Mouse (Mus musculus) urinary bladder, adult 18-20 months (tissue): ENCODE measurements at regions not wholly inside any gene's neighbourhood (a gene's known extent, or its start where the extent isn't known, plus 50 kb on each side); places are given as distances from the start of the nearest gene placed in this dataset.
A peak's percentile ranks its signal among the peaks of the same experiment; 100 is the strongest.

Experiments
- DNase-seq, 2 experiments: peaks; one replicate each; pipeline ENCODE4 v3.0.0; 2022; ENCODE audit warnings: low spot score in 2 of 2, mixed read lengths in 2 of 2

DNA sequence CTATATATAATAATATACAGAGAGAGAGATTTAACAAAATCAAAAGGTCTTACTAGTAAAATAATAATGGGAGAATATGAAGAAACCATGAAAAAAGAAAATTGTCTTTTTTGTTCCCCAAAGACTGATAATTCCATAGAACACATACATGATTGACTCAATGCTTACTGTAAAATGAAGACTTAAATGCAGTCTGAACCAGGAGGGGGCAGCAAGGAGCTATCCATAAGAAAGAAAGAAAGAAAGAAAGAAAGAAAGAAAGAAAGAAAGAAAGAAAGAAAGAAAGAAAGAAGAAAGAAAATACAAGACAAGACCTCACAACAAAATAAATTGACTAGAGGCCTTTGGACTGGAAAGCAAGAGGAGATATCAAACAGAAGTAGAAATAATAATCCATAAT is 868.8 kb upstream of the Acvr2a start:
- no peak for DNase-seq

DNA sequence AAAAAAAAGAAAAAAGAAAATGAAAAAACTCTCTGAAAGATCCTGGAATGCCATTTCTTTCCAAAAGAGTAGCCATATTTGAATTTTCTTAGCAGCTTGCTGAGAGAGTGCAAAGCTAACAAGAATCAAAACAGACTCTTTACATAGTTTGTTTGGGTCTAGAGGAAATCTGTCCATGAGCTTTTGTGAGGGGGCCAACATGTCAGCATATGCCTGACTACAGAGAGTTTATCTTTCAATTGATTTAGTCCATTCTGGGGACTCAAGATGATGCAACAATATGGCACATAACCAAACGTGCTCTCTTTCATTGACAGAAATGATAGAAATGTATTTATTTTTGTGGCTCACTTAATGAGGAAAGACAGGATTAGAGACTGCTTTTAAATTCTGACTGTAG is 822.8 kb upstream of the Acvr2a start:
- DNase-seq = no peak

DNA sequence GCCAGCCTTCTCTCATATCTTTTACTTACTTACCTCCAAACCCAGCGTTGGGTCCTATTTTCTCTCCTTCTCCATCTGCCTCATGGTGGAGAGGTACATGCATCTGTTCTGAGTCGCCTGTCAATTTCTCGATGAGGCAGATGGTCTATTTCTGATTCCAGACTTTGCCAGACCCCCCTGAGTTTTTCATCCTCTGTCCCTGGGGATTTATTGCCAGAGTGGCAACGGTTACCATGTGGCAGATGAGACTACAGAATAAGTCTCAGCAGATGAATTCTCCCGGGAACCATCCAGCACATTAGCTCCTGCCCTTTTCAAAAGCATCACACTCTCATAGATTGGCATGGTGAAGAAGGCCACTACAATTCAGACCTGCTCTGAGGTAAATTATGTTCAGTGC is 819.7 kb upstream of the Acvr2a start:
- DNase-seq = no peak

DNA sequence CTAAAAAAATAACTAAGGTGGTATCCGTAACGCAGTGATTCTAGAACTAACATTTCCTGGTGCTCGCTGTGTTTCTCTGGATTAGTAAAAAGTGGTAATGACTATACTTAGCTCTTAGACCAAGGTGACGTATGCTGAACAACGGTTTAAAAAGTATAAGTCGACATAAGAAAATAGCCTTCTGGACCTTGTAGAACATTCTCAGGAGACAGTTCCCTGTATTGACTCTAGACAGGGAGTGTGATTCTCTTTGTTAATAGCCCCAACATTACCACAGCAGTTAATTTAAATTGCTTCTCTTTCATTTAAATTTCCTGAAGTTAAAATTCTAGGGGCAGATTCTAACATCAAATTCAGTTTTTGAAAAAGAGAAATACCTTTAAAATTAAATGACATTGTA is 812.7 kb upstream of the Acvr2a start:
- no peak for DNase-seq

DNA sequence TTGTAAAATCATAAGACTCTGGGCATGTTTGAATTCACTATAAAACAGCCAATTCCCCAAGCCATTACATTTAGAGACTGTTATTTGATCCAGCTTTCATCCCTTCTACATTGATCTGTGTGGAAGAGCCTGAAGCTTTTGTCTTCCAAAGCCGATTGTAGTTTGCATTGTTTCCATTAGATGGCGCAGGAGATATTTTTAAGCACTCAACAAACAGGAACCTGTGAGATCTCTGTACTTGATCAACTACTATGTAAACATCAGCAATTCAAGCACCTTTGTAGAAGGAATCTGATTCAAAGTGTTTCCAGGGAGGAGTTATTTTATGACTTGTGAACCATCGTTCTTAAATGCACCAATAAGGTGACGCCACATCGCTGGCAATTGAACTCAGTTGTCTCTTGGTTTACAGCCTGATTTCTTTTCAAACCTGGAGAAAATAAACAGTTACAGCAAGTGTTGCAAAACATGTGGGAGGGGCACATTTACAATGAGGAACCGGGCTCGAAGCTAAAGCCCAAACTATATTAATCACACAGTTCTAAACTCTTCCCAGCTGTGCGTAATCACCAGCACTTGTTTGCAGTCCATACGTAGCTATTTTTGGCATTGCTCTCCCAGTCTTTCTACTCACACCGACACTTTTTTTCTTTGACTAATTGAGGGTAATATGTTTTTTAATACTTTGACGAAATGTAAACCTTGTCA is 812.0 kb upstream of the Acvr2a start:
- peak; percentile 11 to 20 for DNase-seq

DNA sequence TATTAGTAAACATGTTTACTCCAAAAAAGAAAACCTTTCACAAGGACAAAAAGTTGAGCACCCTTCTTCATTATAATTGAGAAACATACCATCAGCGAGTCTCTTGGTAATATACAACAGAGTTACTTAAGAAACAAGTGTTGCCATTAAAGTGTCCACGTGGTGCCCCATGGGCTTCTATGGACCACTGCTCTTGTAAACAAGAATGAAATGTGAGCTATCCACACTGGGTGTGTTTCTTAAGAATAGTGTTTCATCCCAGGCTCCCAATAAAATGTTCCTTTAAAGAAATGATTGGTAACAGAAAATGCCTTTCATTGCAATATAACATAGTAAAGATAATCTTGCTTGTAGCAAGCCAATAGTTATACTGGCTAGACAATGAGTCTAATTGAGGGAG is 803.6 kb upstream of the Acvr2a start:
- DNase-seq = no peak

DNA sequence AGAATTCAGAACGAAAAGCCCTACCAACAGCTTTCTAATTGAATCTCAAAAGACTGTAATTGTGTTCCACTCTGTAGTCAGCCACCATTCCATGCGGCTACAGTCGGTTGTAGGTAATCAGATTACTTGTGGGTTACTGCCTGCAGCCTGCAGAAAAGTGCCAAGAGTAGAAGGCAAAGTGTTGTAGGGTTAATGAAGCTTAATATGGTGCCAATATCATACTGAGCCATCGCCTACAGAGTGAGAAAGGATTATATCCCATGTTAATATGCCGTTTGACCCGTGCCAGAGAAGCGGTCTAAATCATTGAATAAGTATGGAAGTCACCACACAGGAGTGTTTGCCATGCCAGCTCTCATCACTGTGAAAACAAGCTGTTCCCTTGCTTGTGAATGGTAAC is 786.4 kb upstream of the Acvr2a start:
- DNase-seq = no peak

DNA sequence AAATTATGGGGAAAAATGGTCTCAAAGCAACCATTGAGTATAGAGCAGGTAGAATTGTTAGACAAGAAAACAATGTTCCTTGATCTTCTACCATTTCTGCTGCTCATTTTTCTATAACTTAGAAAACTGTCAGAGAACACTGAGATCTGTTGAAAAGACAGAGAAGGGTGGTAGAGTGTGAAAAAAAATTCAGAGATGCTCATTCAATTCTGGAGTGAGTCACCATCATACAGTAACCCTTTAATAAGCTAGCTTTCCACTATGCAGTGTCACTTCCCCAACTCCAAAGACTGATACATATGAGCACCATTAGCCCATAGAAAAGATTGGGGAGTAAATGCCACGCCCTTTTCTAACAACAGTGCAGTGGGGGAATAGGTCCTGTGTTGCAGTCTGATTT is 752.5 kb upstream of the Acvr2a start:
- no peak for DNase-seq

DNA sequence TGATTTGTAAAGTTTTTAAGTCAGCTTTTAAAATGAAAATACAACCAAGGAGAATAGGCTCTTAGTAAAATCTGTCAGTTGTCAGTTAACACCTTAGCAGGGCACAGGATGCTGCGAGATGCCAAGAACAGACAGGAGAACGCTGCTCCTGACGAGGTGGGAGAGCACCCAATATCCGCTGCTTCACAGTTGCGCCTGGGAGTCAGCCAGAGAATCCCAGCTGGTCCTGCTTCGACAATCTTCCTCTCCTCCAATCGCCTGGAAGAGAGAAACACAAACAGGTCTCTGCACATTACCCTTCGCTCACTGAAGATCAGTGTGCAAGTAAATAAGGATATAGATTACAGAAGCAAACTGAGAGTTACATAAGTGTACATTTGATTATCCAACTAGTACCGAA is 750.5 kb upstream of the Acvr2a start:
- DNase-seq = no peak

DNA sequence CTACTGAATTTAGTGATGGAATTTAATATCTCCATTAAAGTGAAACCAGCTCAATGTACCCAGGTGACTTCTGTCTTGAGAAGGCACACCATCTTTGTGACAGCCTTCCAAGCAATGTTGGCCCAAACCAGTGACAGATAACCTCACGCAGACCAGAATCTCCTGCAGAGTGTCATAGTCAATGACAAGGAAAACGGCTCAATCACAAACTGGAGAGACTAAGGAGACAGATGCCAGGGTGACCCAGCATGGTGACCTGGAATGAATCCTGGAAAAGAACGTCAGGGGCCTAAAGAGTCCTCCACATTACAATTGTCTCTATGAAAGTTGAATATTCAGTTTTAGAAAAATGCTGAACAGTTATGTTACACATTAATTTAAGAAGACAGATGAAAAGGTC is 748.7 kb upstream of the Acvr2a start:
- DNase-seq = no peak

DNA sequence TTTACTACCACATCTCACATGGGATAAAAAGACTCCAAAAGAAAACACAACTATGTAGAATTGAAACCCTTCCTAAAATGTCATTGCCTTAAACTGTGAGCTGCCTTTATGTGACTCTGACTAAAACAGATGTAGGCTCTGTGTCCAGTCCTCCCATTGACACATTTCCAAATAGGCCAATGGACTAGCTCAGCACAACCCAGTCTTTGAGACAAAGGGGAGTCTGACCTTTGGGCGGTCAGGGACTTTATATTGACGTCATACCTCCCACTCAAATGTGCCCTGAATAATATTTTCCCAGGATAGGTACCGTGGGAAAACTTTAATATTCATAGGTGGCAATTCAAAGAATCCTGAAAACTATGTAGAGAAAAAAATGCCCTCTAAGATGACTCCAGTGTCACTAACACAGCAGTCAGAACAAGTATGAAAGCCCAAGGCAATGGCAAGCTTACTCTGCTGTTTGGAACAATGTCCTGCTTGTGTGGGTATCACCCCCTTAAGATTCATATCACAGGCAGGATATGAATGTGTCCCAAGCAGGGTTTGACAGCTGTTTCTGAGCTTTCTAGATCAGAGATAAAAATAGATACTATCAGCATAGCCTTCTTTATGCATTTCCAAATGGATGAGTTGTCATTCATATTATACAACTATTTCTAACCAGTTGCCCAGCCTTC is 731.6 kb upstream of the Acvr2a start:
- no peak for DNase-seq

DNA sequence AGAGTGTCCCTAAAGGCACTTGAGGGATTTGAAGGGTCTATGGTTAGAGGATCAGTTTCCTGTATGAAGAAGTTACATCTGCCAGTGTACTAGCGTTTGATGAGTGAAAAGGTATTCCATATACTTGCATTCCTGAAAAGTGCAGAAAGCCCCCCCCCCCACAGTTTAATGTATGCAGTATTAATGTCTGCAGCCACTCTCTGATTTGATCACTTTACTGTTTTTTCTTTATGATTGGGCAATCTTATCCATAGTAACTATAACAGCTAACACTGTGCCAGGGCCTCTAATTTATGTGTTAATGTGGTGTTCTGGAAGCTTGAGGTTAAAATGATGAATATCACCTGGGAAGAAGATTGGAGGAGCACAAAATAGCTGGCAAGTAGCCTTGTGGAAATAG is 715.6 kb upstream of the Acvr2a start:
- DNase-seq = no peak

DNA sequence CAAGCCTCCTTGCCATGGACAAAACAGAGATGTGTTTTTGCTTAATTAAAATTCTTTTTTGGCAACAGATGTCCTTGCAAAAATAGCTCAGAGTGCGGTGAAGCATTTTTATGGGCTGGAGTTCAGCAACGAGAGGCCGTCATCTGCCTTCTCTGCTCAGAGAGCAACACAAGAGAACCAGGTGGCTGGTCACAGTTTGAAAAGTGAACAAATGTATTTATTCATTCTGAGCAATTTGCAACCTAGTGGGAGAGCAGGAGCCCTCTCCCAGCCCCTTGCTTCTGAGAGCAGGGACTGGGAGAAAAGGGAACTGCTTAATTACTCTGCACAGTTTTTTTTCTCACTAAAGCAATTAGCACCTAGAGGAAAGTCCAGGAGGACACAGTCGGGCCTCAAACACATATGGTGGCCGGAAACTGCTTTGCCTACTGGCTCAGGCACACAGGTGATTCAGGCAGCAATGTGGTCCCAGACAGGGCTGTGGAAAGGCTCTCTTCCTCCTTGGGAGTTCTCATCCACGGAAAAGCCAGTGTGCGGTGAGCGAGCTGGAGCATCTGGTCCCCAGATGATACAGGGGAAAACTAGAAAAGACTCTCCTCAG is 714.9 kb upstream of the Acvr2a start:
- DNase-seq = no peak

DNA sequence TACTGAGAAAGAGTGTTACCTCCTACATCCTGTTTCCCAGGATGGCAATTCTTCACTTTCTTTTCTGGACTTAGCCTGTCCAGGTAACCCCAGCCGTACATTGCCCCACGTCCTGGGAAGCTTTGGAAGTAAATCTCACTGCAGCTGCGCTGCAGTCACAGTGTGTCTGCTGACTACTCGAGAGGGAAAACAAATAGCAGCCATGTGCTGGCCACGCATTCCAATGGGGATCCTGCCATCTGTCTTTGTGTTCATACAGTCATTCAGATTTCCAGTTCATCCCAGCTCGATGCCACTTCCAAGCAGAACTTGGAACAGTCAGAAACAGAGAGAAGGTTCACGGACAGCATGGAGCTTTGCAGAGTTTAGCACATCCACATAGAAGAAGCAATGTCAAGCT is 690.2 kb upstream of the Acvr2a start:
- no peak for DNase-seq

DNA sequence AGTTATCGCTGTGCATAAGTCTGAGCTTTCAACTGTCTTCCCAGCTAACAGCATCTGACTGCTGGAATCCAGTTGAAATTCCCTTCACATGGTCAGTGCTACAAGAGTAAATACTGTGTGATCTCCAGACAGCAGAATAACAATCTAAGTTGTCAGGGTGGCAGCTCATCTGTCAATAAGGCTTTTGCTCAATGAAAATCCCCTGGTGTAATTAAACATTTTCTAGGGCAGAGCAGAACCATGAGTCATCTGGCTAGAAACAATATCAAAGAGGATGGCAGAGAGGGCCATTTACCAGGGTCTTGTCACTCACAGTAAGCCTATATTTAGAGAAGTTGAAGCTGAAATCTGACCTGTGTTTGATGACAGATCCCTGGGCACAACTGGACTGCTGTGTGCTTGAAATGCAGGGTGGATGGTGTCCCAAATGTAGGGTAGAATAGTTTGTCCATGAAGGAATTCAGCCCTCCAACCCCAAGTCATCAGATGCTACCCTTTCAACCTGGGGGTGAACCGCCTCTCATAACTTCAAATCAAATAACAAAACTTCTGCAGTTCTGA is 675.8 kb upstream of the Acvr2a start:
- no peak for DNase-seq

DNA sequence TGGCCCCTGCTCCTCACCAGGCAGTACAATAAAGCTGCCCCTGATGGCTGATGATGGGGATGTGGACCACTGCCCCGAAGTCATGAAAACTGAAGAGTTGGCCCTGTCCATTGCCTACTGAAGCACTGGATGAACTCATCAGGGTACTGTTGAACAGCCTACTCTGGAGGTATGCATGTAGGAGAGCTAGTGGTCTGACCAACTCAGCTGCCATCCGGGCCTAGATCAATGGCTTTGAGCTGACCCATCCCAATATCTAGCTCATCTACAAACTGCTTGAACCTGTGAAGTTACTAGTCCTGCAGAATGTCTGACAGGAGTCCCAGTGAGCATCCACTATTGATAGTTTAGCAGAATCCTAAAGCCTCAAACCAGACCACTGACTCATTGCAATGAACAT is 672.6 kb upstream of the Acvr2a start:
- no peak for DNase-seq

DNA sequence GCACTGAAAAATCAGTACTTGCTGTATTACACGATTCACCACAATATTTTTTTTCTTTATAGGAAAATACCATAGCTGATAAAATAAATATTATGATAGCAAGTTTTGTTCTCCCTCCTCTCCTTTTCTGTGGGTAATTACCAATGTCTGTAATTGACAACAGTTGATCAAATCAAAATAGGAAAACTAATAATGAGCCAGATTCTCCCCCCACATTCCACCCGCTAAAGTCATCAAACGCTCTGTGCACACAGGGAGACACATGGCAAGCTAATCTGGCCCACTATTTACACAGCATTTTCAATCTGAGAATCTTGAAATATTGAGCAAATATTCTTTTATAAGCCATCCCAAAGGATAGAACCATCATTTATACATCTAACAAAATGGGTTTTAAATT is 659.2 kb upstream of the Acvr2a start:
- DNase-seq = no peak

DNA sequence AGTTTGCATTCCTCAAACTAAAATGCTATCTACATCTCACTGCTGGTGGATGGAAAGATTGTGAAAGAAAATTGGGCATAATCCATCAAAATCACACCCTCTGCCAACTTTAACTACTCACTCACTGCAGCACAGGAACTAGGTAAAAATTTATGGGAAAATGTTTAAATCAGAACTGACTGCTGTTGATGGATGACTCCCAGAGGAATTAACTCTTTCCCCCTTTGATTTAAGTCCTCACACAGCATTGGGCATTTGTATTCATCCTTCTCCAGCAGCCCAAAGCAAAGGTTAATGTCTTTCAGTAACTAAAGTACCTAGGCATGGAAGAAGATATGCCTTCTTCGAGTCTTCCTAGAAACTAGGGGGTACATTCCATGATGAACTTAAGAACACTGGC is 641.3 kb upstream of the Acvr2a start:
- DNase-seq = no peak

DNA sequence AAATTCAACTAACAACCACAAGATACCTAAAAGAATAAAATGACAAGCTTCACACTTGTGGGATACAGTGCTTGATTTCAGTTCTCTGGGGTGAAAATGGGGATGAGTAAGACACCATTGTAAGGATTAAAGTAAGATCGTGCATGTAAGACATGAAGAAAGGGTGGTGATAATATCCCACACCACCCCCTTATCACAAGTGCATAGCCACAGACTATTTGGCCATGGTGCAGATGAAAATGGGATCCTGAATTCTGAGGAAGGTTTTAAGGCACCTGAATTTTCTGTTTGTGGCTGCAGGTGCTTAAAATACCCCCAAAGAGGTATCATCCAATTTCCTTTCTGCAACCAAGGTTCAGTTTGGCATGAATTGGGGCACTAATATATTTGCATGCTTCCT is 627.7 kb upstream of the Acvr2a start:
- no peak for DNase-seq

DNA sequence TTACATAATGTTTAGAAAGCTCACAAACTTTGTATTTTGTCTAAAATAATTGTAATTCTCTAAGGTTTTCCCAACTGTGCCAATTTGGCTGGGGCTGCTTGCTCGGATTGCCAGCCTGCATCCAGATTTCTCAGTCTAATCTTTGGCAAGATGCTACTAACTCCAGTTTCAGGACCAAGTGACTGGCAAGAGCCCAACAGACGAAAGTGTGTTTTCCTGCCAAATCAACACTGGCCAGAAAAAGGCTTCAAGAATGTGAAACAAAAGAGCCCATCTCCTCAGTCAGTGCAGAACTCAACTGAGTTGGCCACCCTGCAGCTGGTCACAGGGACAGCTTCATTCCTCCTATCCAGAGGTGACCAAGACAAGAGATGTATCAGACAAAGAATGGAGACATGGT is 627.3 kb upstream of the Acvr2a start:
- no peak for DNase-seq

DNA sequence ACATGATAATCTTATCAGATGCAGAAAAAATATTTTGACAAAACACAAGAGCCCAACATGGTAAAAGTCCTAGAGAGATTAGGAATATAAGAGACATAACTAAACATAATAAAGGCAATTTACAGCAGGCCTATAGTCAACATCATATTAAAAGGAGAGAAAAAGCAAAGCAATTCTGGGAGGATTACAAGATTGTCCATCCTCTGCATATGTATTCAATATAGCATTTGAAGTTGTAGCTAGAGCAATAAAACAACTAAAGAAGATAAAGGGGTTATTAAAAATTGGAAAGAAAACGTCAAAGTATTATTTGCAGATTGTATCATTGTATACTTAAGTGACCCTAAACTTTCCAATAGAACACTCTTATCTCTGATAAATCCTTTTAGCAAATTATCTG is 602.1 kb upstream of the Acvr2a start:
- no peak for DNase-seq

DNA sequence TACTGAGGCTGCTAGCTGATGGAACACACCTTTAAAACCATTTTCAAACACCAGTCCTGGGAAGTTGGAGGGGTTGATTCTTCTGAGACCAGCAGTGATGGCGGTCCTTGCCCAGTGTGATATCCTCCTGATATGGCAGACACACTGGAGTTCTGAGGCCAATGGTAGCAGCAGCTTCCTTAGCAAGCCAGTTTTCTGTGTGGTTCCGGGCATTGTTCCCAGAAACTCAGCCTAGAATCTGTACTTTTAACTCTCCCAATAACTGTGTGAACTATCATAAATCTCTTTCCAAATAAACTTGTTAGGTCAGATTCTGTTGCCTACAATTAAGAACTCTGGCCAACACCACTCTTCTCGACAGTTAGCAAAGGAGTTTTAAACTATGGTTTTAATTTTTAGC is 593.1 kb upstream of the Acvr2a start:
- peak in 1 of 2 experiments; percentile 1 for DNase-seq
